Mouse (Mus musculus) embryonic facial prominence, embryonic 10.5 days (tissue): ENCODE results near the gene Dag1. TPM values are rescaled to one million over a fixed set of nuclear protein-coding genes. Genes with fewer than 3 reads are reported as not detected.

Source experiments
- DNase-seq: peaks from one replicate; pipeline ENCODE4 v3.0.0-alpha.2; 2017; ENCODE audit warnings: low spot score
- H3K27ac ChIP-seq: fragments of 300-500 bp; sonication (generic); replicated peaks from 2 replicates; pipeline ENCODE4 v1.5.1; 2016; ENCODE audit warnings: mild to moderate bottlenecking
- H3K27me3 ChIP-seq: fragments of 300-500 bp; sonication (generic); replicated peaks from 2 replicates; pipeline ENCODE4 v1.6.1; 2016; ENCODE audit warnings: low read depth, mild to moderate bottlenecking; ENCODE audit not compliant: poor library complexity, severe bottlenecking
- H3K36me3 ChIP-seq: fragments of 300-500 bp; sonication (generic); replicated peaks from 2 replicates; pipeline ENCODE4 v1.6.1; 2016; ENCODE audit warnings: mild to moderate bottlenecking, moderate library complexity
- H3K4me1 ChIP-seq: fragments of 300-500 bp; sonication (generic); 2 replicates; pipeline ENCODE4 v1.6.1; 2016
- H3K4me3 ChIP-seq: fragments of 300-500 bp; sonication (generic); 2 replicates; pipeline ENCODE4 v1.5.1; 2016; ENCODE audit warnings: mild to moderate bottlenecking, moderate library complexity
- H3K9me3 ChIP-seq: fragments of 300-500 bp; sonication (generic); 2 replicates; pipeline ENCODE4 v1.6.1; 2016; ENCODE audit warnings: mild to moderate bottlenecking
- WGBS: fragments of 180-500 bp; shearing (Covaris S2); methylation state at CpG from one replicate; pipeline ENCODE4 v1.1.7; 2016; 5-methylcytosine and 5-hydroxymethylcytosine counted together
- polyA plus RNA-seq: library from polyadenylated mRNA; unstranded; fragments of >200 nt; fragmentation: Nextera tagmentation; extraction: Ambion mirVana; gene quantifications from 2 replicates; pipeline ENCODE4 v1.2.1, GENCODE M21; 2016

Gene Dag1
- polyA plus RNA-seq, 1 experiment from 2014 or later, result 70.1 TPM

DNA sequence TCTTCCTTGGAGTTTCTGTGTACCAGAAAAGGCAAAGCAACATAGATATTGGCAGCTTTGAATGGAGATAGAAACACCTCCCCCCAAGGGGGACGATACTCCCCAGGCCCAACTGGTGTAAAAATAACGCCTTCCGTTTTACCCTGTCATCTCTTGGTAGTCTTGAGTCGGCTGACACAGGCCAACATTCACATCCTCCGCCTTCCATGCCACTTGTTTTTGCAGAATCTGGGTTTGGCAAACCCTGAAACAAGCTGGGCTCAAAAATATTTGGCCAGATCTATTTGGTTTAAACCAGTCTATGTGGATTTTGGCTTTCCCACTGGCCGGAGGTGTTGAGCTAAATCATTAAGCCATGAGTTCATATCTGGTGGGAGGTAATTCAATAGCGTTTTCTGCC, 74.7 kb downstream of the Dag1 start:
- H3K27me3 ChIP-seq, result peaks cover 52% of the 10 kb centered on the region
- DNase-seq, result no peak
- H3K4me1 ChIP-seq, result peaks cover 13% of the 10 kb centered on the region
- no peak overlapping the region for H3K27ac ChIP-seq
- 88% methylated on average over 7 of the region's 7 CpGs for WGBS
- peak overlapping the region; percentile 78; the same call in 1 of the 2 replicates for H3K4me3 ChIP-seq
- H3K9me3 ChIP-seq, result no peaks in the 10 kb centered on the region
- H3K36me3 ChIP-seq, result no peaks in the 10 kb centered on the region

DNA sequence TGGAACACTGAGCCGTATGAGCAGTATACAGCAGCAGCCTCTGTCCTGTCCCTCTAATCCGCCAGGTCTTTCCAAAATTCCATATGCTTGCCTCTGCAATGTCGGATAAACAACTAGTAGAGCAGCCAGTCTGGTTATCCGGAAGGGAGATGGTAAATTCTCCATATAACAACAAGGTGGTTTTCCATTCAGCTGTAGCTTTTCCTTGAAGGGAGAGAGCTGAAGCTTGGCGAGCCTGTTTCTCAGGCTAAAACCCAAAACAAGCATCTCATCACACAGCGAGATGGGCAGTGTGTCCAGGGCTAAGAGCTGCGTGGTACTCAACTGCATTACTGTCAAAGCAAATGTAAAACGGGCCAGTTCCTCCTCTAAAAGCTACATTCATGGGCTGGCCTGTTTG, 75.2 kb downstream of the Dag1 start:
- no peak for DNase-seq
- 78% methylated on average over 8 of the region's 8 CpGs for WGBS
- peaks cover 52% of the 10 kb centered on the region for H3K27me3 ChIP-seq
- no peaks in the 10 kb centered on the region for H3K36me3 ChIP-seq
- H3K27ac ChIP-seq, result no peak overlapping the region
- H3K9me3 ChIP-seq, result no peaks in the 10 kb centered on the region
- peaks cover 13% of the 10 kb centered on the region for H3K4me1 ChIP-seq
- H3K4me3 ChIP-seq, result no peak overlapping the region

DNA sequence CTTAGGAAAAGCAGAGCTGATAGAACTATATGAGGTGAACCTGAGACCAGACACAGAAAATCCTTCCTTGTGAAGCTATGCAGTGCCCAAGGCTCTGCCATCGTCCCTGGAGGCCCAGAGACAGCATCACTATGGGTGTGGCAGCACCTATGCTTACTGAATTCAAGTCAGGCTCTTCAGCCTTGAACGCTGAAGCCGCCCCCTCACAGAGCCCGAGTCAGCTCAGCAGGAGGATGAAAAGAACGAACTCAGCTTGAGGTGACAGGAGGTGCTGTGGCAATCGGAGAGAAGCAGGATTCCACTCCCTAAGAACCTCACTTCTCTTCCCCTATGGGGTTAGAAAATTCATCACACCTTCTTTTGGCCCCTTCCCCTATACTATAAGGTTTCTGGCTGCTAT, 76.1 kb downstream of the Dag1 start:
- no peaks in the 10 kb centered on the region for H3K9me3 ChIP-seq
- no peak overlapping the region for H3K4me3 ChIP-seq
- H3K36me3 ChIP-seq, result no peaks in the 10 kb centered on the region
- DNase-seq, result no peak
- WGBS, result 39% methylated on average over 6 of the region's 6 CpGs
- peaks cover 52% of the 10 kb centered on the region for H3K27me3 ChIP-seq
- H3K27ac ChIP-seq, result no peak overlapping the region
- peaks cover 13% of the 10 kb centered on the region for H3K4me1 ChIP-seq

DNA sequence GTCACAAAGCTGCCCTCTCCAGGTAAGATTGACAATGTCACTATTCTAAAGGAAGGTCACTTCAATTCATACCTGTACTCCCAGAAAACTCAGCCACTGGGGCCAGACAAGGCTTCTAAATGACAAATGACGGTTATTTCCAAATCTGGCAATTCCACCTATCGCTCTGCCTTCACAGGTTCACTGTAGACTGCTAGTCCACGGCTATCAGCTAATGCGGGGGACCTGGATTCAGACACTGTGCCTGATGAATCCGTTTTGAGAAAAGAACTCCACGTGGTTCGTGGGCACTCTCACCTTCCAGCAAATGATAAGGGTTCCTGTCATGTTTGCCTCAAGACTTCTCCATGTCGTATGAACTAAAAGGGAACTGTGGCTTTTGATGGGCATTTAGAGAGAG, 78.0 kb downstream of the Dag1 start:
- H3K27ac ChIP-seq, result no peak overlapping the region
- DNase-seq, result no peak
- H3K36me3 ChIP-seq, result no peaks in the 10 kb centered on the region
- H3K4me1 ChIP-seq, result peaks cover 13% of the 10 kb centered on the region
- 84% methylated on average over 8 of the region's 8 CpGs for WGBS
- peaks cover 36% of the 10 kb centered on the region for H3K27me3 ChIP-seq
- H3K9me3 ChIP-seq, result no peaks in the 10 kb centered on the region
- H3K4me3 ChIP-seq, result no peak overlapping the region

DNA sequence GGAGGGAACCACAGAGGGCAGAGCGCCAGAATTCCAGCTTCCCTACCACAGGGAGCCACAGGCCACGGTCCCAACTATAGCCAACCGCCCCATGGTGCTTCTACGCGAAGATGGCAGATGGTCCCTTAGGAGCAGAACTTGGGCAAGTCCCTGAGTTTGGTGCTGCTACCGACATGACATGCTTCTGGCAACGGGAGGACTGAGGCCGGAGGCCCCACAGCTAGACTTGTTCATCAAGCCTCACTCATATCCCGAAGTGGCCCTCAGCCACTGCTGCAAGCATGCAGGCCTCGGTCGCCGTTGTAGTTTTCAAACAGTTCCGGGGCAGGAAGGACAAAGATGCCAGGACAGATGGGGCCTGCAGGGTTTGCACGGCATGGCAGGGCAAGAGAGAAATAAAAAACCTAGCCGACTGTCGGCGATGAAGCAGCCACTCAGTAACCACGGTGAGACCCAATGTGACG, 80.2 kb downstream of the Dag1 start:
- Histone ChIP-seq H3K36me3 (no peaks in the 10 kb centered on the region), H3K27ac (no peak overlapping the region), H3K4me1 (no peaks in the 10 kb centered on the region), H3K9me3 (no peaks in the 10 kb centered on the region), H3K4me3 (no peak overlapping the region), H3K27me3 (peaks cover 19% of the 10 kb centered on the region)
- whole genome bisulfite sequencing, result 92% methylated on average over 19 of the region's 19 CpGs
- no peak for DNase-seq

DNA sequence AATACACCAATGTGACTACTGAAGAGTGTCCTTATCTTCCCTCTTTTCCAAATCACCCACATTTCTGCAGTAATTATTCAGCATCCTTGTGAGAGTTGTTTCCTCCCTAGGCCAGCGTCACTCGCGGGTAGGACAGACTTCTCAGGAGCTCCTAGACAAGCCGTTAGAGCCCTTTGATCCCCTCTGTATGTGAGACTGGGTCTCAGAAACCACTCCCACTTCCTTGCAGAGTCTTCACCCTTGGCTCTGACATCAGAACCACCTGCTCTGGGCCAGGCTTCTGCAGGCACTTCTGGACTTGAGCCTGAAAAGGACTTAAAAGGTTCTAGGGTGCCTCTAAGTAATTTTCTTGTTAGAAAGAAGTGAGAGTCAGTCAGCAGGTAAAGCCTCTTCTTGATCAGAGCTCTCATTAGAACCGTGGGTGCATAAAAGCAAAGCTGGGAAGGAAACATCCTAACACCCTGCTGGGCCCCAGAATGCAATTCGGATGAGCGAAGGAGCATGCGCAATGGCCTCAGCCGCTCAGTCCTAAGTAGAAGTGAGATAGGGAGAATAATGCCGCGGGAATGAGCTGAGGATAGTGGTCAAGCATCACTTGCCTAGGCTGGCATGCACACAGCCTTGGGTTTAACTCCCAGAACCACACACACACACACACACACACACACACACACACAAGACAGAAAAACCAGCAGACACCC, 80.8 kb downstream of the Dag1 start:
- 71% methylated on average over 11 of the region's 11 CpGs for WGBS
- H3K4me3 ChIP-seq, result no peak overlapping the region
- H3K27me3 ChIP-seq, result peaks cover 12% of the 10 kb centered on the region
- no peak overlapping the region for H3K27ac ChIP-seq
- H3K9me3 ChIP-seq, result no peaks in the 10 kb centered on the region
- no peak for DNase-seq
- H3K36me3 ChIP-seq, result no peaks in the 10 kb centered on the region
- H3K4me1 ChIP-seq, result no peaks in the 10 kb centered on the region

DNA sequence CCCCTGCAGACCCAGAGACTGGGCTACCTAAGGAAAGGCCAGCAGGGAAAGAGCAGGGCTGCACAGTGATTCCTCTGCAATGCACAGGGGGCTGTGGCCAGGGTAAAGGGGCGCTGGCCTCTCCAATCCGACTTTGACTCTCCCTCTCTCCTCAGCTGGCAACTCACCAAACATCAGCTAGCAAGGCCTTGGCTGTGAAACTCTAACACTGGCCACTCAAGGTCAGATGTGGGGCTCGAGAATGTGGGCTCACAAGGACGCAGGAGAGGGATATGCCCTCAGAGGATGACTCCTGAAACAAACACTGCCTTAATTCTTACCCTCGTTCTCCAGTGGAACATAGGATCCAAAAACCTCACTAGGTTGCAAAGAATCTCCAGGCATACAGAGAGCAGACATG, 85.4 kb downstream of the Dag1 start:
- H3K36me3 ChIP-seq, result no peaks in the 10 kb centered on the region
- no peak overlapping the region for H3K27ac ChIP-seq
- WGBS, result 68% methylated on average over 5 of the region's 5 CpGs
- H3K4me3 ChIP-seq, result no peak overlapping the region
- 0 out of 2 replicates have a peak, but pooled peaks cover 4% of the 10 kb centered on the region for H3K27me3 ChIP-seq
- H3K9me3 ChIP-seq, result no peaks in the 10 kb centered on the region
- no peak for DNase-seq
- H3K4me1 ChIP-seq, result no peaks in the 10 kb centered on the region

DNA sequence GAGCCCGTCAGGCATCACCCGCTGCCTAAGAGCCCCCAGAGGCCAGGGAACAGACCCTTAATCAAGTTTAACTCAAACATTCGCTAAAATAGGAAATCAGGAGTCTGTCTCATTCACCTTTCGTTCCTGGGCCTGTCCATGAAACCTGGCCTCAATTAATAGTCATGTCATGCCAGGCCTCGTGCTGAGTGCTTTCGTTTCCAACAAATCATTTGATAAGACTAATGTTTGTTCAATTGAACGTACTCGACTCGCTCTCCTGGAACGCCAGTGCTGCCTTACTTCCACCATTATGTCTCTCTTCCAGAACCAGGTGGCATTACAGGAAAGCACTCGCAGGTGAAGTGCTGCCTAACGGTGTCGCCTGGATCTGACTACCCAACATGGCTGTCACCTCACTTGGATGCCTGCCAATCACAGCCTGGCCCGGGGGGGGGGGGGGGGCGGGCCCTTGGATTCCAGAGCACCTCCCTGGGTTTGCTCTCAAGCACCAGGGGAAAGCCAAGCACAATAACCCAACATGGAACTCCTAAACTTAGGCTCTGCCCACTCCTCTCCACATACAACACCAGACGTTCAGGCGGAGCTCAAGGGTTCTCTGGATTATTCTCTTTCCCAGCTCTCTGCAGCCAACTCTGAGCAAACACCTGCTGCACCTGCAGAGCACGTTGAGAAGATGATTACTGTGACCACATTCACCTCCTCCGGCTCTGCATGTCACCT, 88.5 kb downstream of the Dag1 start:
- 0 out of 2 replicates have a peak, but pooled peaks cover 4% of the 10 kb centered on the region for H3K27me3 ChIP-seq
- H3K9me3 ChIP-seq, result no peaks in the 10 kb centered on the region
- H3K27ac ChIP-seq, result no peak overlapping the region
- DNase-seq, result no peak
- 82% methylated on average over 19 of the region's 19 CpGs for WGBS
- no peak overlapping the region for H3K4me3 ChIP-seq
- H3K36me3 ChIP-seq, result no peaks in the 10 kb centered on the region
- no peaks in the 10 kb centered on the region for H3K4me1 ChIP-seq

DNA sequence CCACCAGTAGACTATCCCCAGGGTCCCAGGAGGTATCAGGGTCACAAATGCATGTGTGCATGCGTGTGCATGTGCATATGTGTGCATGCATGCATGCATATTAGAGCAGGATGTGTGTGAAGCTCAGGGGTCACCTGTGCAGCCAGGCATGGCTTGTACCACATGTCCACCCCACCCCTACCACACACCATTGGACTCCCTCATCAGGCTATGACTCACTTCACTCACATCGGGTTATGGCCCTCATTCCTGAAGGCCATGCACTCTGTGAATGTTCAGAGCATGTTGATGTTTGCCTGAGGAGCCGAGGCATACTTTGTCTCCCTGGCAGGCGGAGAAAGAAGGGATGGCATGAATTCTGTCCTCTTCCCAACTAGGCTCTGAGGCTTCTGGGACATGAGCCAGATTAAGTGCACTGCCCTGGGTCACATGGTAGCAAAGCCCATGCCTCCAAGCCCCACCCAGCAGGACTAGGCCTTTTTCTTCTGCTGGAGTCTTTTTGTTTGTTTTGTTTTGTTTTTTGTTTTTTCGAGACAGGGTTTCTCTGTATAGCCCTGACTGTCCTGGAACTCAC, 90.9 kb downstream of the Dag1 start:
- no peaks in the 10 kb centered on the region for H3K9me3 ChIP-seq
- 80% methylated on average over 5 of the region's 5 CpGs for WGBS

DNA sequence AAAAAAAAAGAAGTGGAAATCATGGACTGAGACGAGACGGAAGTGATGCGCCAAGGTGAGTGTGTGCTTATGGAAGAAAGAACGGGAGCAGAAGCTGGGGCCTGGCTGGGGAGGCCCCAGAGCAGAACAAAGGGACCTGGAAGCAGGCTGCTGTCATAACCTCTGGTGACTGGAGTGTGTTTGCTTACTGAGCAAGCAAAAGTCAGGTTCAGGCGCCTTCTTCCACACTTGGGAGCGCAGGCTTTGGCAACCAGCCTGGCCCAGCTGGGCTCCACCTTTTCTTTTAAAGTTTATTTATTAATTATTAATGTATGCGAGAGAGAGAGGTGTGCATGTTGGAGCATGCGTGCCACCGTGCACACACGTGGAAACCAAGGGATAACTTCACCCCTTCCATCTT, 94.0 kb downstream of the Dag1 start:
- no peaks in the 10 kb centered on the region for H3K36me3 ChIP-seq
- no peaks in the 10 kb centered on the region for H3K27me3 ChIP-seq
- H3K9me3 ChIP-seq, result no peaks in the 10 kb centered on the region
- H3K4me3 ChIP-seq, result no peak overlapping the region
- no peak for DNase-seq
- WGBS, result 87% methylated on average over 10 of the region's 10 CpGs
- no peaks in the 10 kb centered on the region for H3K4me1 ChIP-seq
- no peak overlapping the region for H3K27ac ChIP-seq

More for the DNA sequence above, 90.9 kb downstream of the Dag1 start:
- Histone ChIP-seq H3K27ac (no peak overlapping the region), H3K36me3 (no peaks in the 10 kb centered on the region), H3K4me3 (no peak overlapping the region), H3K27me3 (no peaks in the 10 kb centered on the region), H3K4me1 (no peaks in the 10 kb centered on the region)
- no peak for DNase-seq

DNA sequence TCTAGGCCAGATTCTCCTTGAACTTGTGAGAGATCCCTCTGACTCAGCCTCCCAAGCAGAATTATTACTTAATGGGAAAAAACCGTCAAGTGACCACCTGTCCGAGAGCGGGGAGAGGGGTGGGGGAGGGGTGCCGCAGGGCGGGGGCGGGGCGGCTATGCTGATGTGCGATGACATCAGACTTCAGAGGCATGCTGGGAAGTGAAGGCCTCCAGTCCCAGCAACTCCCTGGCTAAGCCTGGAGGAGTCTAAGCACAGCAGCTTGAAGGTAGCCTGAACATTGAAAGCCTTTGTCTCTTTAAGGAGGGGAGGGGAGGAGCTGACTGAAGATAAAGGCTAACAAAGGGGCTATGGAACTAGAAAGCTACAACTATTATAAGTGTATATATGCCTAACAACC, 98.6 kb downstream of the Dag1 start:
- 32% methylated on average over 8 of the region's 8 CpGs for WGBS
- peaks cover 5% of the 10 kb centered on the region; the same call in 1 of the 2 replicates for H3K27me3 ChIP-seq
- DNase-seq, result no peak
- no peak overlapping the region for H3K27ac ChIP-seq
- no peak overlapping the region for H3K4me3 ChIP-seq
- H3K9me3 ChIP-seq, result no peaks in the 10 kb centered on the region
- no peaks in the 10 kb centered on the region for H3K4me1 ChIP-seq
- H3K36me3 ChIP-seq, result no peaks in the 10 kb centered on the region

DNA sequence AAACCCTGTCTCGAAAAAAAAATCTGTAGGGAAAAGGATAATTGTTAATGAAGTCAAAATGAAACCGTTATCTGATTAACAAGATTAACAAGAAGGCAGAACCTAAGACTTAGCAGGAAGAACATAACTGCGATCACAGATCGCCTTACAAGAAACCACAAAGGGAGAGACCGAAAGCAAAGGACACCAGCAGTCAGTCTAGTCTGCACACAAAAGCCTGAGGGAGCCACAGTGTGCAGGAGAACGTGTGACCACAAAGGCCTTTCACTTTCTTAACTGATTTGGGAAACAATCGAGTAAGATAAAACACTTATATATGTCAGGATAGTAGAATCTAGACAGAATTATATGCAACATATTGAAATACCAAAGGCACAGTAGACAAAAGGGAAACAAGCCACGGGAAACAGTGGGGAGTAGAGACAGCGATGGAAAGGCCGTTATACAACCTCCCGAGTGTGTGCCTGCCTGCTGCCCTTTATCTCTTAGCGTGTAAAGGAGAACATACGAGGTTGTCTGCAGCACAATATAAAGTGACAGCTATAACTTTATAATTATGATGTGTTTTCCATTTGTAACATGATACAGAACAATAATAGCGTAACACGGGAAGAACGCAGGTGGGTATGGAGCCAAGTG, 100.0 kb downstream of the Dag1 start:
- WGBS, result 88% methylated on average over 16 of the region's 16 CpGs
- Histone ChIP-seq H3K27me3 (peaks cover 13% of the 10 kb centered on the region), H3K9me3 (no peaks in the 10 kb centered on the region), H3K4me1 (no peaks in the 10 kb centered on the region), H3K4me3 (no peak overlapping the region), H3K36me3 (no peaks in the 10 kb centered on the region), H3K27ac (no peak overlapping the region)
- no peak for DNase-seq
